Mouse (Mus musculus) kidney, adult 2 months (tissue): ENCODE results near the gene Nsl1. TPM values are rescaled to one million over a fixed set of nuclear protein-coding genes. Genes with fewer than 3 reads are reported as not detected.

Source experiments
- DNase-seq: peaks from one replicate; pipeline ENCODE4 v3.0.0; 2021
- H3K27ac ChIP-seq: fragments of 200-500 bp; 2 replicates; pipeline ENCODE4 v1.5.1; 2012; ENCODE audit warnings: low read depth, low read length, control low read depth, inconsistent platforms; ENCODE audit not compliant: insufficient read depth
- H3K27me3 ChIP-seq: fragments of 200-500 bp; replicated peaks from 2 replicates; pipeline ENCODE4 v1.6.1; 2012; ENCODE audit warnings: mild to moderate bottlenecking, moderate library complexity, low read length, inconsistent platforms; ENCODE audit not compliant: control insufficient read depth, insufficient read depth
- H3K36me3 ChIP-seq: fragments of 200-500 bp; 2 replicates; pipeline ENCODE4 v1.6.1; 2012; ENCODE audit warnings: mild to moderate bottlenecking, moderate library complexity, low read length, inconsistent platforms; ENCODE audit not compliant: control insufficient read depth, insufficient read depth
- H3K4me1 ChIP-seq: fragments of 200-500 bp; 2 replicates; pipeline ENCODE4 v1.6.1; 2011; ENCODE audit warnings: low read length; ENCODE audit not compliant: control insufficient read depth, insufficient read depth
- H3K4me3 ChIP-seq: fragments of 200-500 bp; 2 replicates; pipeline ENCODE4 v1.5.1; 2011; ENCODE audit warnings: mild to moderate bottlenecking, low read depth, low read length, control low read depth; ENCODE audit not compliant: insufficient read depth
- CTCF ChIP-seq: fragments of 200-500 bp; conservative IDR thresholded peaks from 2 replicates; pipeline ENCODE4 v1.5.1; 2011; ENCODE audit warnings: low read depth, mild to moderate bottlenecking, control low read depth, low read length, moderate library complexity, mixed read lengths; ENCODE audit not compliant: insufficient read depth, insufficient read length
- POLR2A ChIP-seq: fragments of 200-500 bp; IDR thresholded peaks from one replicate; pipeline ENCODE4 v1.6.1; 2011; ENCODE audit warnings: low read depth, low read length, control low read depth
- WGBS: fragments of 180-500 bp; shearing (Covaris S2); methylation state at CpG from one replicate; pipeline ENCODE4 v1.1.7; 2018; 5-methylcytosine and 5-hydroxymethylcytosine counted together
- polyA plus RNA-seq: library from polyadenylated mRNA; depleted of rRNA; stranded (reverse); fragments of >200 nt; gene quantifications from 2 replicates; pipeline ENCODE4 v1.2.3, GENCODE M21; 2012

The Nsl1 gene
- polyA plus RNA-seq, 1 experiment, result 0.31 TPM

GRCm38 (mm10) chr1:191102730-191103370 is 40.0 kb downstream of the Nsl1 start:
- Histone ChIP-seq H3K27ac (no peak overlapping the region), H3K36me3 (no peaks in the 10 kb centered on the region), H3K4me1 (no peaks in the 10 kb centered on the region), H3K27me3 (no peaks in the 10 kb centered on the region), H3K4me3 (no peak overlapping the region)
- DNase-seq, result no peak
- TF ChIP-seq CTCF (no peak), POLR2A (no peak)
- WGBS, result 92% methylated on average over 15 of the region's 15 CpGs

GRCm38 (mm10) chr1:191105246-191105645 is 42.4 kb downstream of the Nsl1 start:
- WGBS, result 89% methylated on average over 9 of the region's 9 CpGs
- DNase-seq, result no peak
- TF ChIP-seq POLR2A (no peak), CTCF (no peak)
- H3K36me3 ChIP-seq, result no peaks in the 10 kb centered on the region
- H3K4me1 ChIP-seq, result no peaks in the 10 kb centered on the region
- H3K4me3 ChIP-seq, result no peak overlapping the region
- no peaks in the 10 kb centered on the region for H3K27me3 ChIP-seq
- H3K27ac ChIP-seq, result no peak overlapping the region

- no peak overlapping the region for H3K4me3 ChIP-seq
- H3K27ac ChIP-seq, result no peak overlapping the region
- TF ChIP-seq CTCF, result no peak
- no peak for TF ChIP-seq POLR2A
- H3K27me3 ChIP-seq, result no peaks in the 10 kb centered on the region
- no peaks in the 10 kb centered on the region for H3K36me3 ChIP-seq
- DNase-seq, result no peak
- WGBS, result 60% methylated on average over 10 of the region's 10 CpGs
- no peaks in the 10 kb centered on the region for H3K4me1 ChIP-seq
These were observed 44.5 kb downstream of the Nsl1 start for GRCm38 (mm10) chr1:191107306-191107705.

- Histone ChIP-seq H3K27ac (no peak overlapping the region), H3K4me1 (no peaks in the 10 kb centered on the region)
- 94% methylated on average over 9 of the region's 9 CpGs for WGBS
These were observed 47.1 kb downstream of the Nsl1 start for GRCm38 (mm10) chr1:191109907-191110306.

GRCm38 (mm10) chr1:191111146-191111545 is 48.3 kb downstream of the Nsl1 start:
- TF ChIP-seq CTCF (no peak), POLR2A (no peak)
- 52% methylated on average over 8 of the region's 8 CpGs for WGBS
- DNase-seq, result peak; percentile 10
- Histone ChIP-seq H3K36me3 (no peaks in the 10 kb centered on the region), H3K4me1 (no peaks in the 10 kb centered on the region), H3K4me3 (no peak overlapping the region), H3K27me3 (no peaks in the 10 kb centered on the region), H3K27ac (no peak overlapping the region)

More at GRCm38 (mm10) chr1:191109907-191110306, 47.1 kb downstream of the Nsl1 start:
- Histone ChIP-seq H3K36me3 (no peaks in the 10 kb centered on the region), H3K27me3 (no peaks in the 10 kb centered on the region), H3K4me3 (no peak overlapping the region)
- no peak for DNase-seq
- no peak for TF ChIP-seq CTCF
- TF ChIP-seq POLR2A, result no peak

- Histone ChIP-seq H3K4me3 (no peak overlapping the region), H3K27me3 (no peaks in the 10 kb centered on the region), H3K36me3 (no peaks in the 10 kb centered on the region), H3K27ac (no peak overlapping the region), H3K4me1 (no peaks in the 10 kb centered on the region)
- DNase-seq, result peak; percentile 14
- TF ChIP-seq CTCF (no peak), POLR2A (no peak)
- WGBS, result 73% methylated on average over 7 of the region's 7 CpGs
These were observed 52.1 kb downstream of the Nsl1 start for GRCm38 (mm10) chr1:191114868-191115267.

- DNase-seq, result peak; percentile 12
- Histone ChIP-seq H3K4me3 (no peak overlapping the region), H3K27ac (no peak overlapping the region), H3K36me3 (no peaks in the 10 kb centered on the region), H3K4me1 (no peaks in the 10 kb centered on the region), H3K27me3 (no peaks in the 10 kb centered on the region)
- no peak for TF ChIP-seq CTCF
- no peak for TF ChIP-seq POLR2A
- WGBS, result 91% methylated on average over 11 of the region's 11 CpGs
These were observed 52.9 kb downstream of the Nsl1 start for GRCm38 (mm10) chr1:191115514-191116238.
